Mouse (Mus musculus) CH12.LX (cell line): ENCODE measurements around the gene Srrm3.

Experiments used
- IRF4 ChIP-seq: IDR thresholded peaks from 2 replicates; pipeline ENCODE4 v1.6.1; 2014; ENCODE audit warnings: low read depth, mild to moderate bottlenecking, inconsistent platforms, low read length, improper control_type of control experiment
- ZMIZ1 ChIP-seq: IDR thresholded peaks from 2 replicates; pipeline ENCODE4 v1.6.1; 2012; ENCODE audit warnings: low read depth, mild to moderate bottlenecking, inconsistent platforms, low read length, improper control_type of control experiment

GRCm38 (mm10) chr5:135900701-135901100 is 94.0 kb downstream of the Srrm3 start:
- TF ChIP-seq IRF4 (no peak), ZMIZ1 (no peak)
